In genomic region chr8:113872436-113872835, GRCm38 (mm10) we compare ENCODE assay signal across 21 mouse cellular contexts. TPM values are rescaled to one million over a fixed set of nuclear protein-coding genes. Genes with fewer than 3 reads are reported as not detected.
"Had no signal": no experiment of that assay in that cellular context is flagged by ENCODE, and none has a peak within 500 bp of the region (broad histone marks: within the 10 kb centered on the region; RNA-seq: fewer than 3 reads in every experiment).

No protein-coding gene starts in this region.

- H3K27ac ChIP-seq: kidney, embryonic 15.5 days; limb, embryonic 12.5 days; limb, embryonic 15.5 days; liver, embryonic 14.5 days; macrophage; midbrain, embryonic 12.5 days; midbrain, embryonic 15.5 days; neural tube, embryonic 12.5 days; neural tube, embryonic 15.5 days; stomach, embryonic 15.5 days had no signal

- H3K9me3 ChIP-seq: kidney, embryonic 15.5 days; limb, embryonic 12.5 days; limb, embryonic 15.5 days; midbrain, embryonic 12.5 days; midbrain, embryonic 15.5 days; neural tube, embryonic 12.5 days; neural tube, embryonic 15.5 days; stomach, embryonic 15.5 days had no signal

- H3K4me1 ChIP-seq: kidney, embryonic 15.5 days; limb, embryonic 12.5 days; limb, embryonic 15.5 days; midbrain, embryonic 12.5 days; midbrain, embryonic 15.5 days; neural tube, embryonic 12.5 days; neural tube, embryonic 15.5 days; stomach, embryonic 15.5 days had no signal

- DNase-seq: kidney, adult 11 months; kidney, adult 8-10 months; kidney, postnatal 10 days; kidney, postnatal 36 days; left cerebral cortex, postnatal 4 days; liver, postnatal 0 days; lung, embryonic 14.5 days; right cerebral cortex, postnatal 14 days; spleen, adult 18-20 months; thymus, adult 18-20 months; thymus, postnatal 36 days had no signal

- H3K4me3 ChIP-seq: kidney, embryonic 15.5 days; limb, embryonic 12.5 days; limb, embryonic 15.5 days; midbrain, embryonic 12.5 days; midbrain, embryonic 15.5 days; neural tube, embryonic 12.5 days; neural tube, embryonic 15.5 days; stomach, embryonic 15.5 days had no signal

- H3K27me3 ChIP-seq: kidney, embryonic 15.5 days; midbrain, embryonic 12.5 days; midbrain, embryonic 15.5 days; neural tube, embryonic 12.5 days; neural tube, embryonic 15.5 days; stomach, embryonic 15.5 days had no signal

- H3K36me3 ChIP-seq: kidney, embryonic 15.5 days; limb, embryonic 12.5 days; limb, embryonic 15.5 days; midbrain, embryonic 12.5 days; midbrain, embryonic 15.5 days; neural tube, embryonic 12.5 days; neural tube, embryonic 15.5 days; stomach, embryonic 15.5 days had no signal

RNA-seq across cellular contexts. Expression of gene Adamts18, which starts 23.9 kb away (rescaled TPM):
- polyA plus RNA-seq: liver, postnatal 0 days; macrophage had no signal
